Mouse (Mus musculus): Measurements from ENCODE around the gene Ddx3y. TPM values are rescaled to one million over a fixed set of nuclear protein-coding genes. Genes with fewer than 3 reads are reported as not detected.

Gene Ddx3y
- 25.6 TPM for polyA plus RNA-seq (2014; fragmentation: Illumina TruSeq; extraction: RNeasy Lipid Tissue Mini Kit (QIAGEN cat#74804); ENCODE audit: low read depth, low replicate concordance)

DNA sequence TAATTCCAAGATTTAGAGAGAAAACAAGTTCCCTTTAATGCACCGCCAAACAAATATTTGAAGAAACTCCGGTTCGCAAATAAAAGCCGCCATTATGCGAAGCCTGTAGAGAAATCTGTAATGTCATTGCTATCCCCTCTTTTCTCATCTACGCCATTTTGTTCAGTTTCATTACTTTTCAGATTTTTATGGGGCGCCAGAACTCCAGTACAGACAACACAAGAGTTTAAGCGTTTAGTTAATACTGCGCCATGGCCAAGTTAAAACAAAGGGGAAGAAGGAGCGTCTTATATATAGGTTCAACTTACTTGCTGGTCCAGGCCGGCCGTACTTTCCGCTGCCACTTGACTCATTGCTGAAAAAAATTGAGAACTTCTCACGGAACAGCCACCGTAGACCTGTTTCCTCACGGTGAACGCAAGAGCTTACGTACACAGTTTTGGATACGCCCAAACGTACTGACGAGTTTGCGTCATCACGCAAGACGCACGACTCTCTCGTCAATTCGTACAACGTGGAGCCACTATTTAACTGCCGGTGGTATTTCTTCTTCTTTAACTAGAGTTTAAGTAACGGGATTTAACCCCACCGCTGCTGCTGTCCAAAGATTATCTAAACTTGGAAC is at the start of gene Ddx3y:
Gene Ddx3y (minus strand): TSS at position 459 of the 625 bp plus-strand sequence.

DNA sequence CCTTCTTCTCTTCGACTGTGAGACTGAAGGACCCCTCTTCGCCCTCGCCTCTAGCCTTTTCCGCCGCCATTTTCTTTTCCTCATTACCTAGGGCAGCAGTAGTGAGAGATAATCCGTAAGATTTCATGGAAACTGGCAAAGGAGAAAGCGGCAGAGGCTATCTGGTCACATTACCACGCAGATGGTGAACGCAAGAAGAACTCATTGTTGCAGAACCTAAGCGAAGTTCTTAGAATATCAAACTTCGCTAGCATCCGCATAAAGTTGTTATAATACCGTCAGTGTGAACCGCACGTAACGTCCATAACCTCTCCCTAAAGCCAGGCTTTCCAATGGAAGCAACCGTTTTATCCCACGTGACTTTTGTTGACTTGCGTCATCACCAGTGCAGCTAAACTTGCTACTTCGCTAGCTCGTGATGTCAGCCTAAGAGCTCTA is 41.0 kb downstream of the Ddx3y start, which contains the start of gene Uty:
Gene Uty (minus strand): TSS at position 334 of the 438 bp plus-strand sequence.

Other genes starting within 250 kb of the Ddx3y start
- gene Uty, start 40.9 kb downstream of the Ddx3y start, polyA plus RNA-seq (2014; fragmentation: Illumina TruSeq; extraction: RNeasy Lipid Tissue Mini Kit (QIAGEN cat#74804); ENCODE audit: low read depth, low replicate concordance): 14.7 TPM
- 11.3 TPM for gene Usp9y, start 173.2 kb upstream of the Ddx3y start, polyA plus RNA-seq (2014; fragmentation: Illumina TruSeq; extraction: RNeasy Lipid Tissue Mini Kit (QIAGEN cat#74804); ENCODE audit: low read depth, low replicate concordance)